Mouse (Mus musculus) E14TG2a.4 (cell line): ENCODE measurements at regions not wholly inside any gene's neighbourhood (a gene's known extent, or its start where the extent isn't known, plus 50 kb on each side); places are given as distances from the start of the nearest gene placed in this dataset.

Source experiments
- H3K27me3 ChIP-seq: 2 replicates; pipeline ENCODE4 v1.6.1; 2014; ENCODE audit warnings: low read length, control low read depth; ENCODE audit not compliant: insufficient read depth
- H3K36me3 ChIP-seq: 2 replicates; pipeline ENCODE4 v1.6.1; 2014; ENCODE audit warnings: low read length, control low read depth; ENCODE audit not compliant: insufficient read depth
- H3K4me1 ChIP-seq: replicated peaks from 2 replicates; pipeline ENCODE4 v1.6.1; 2014; ENCODE audit warnings: low read depth, low read length, control low read depth
- H3K4me3 ChIP-seq: replicated peaks from 2 replicates; pipeline ENCODE4 v1.5.1; 2014; ENCODE audit warnings: mild to moderate bottlenecking, low read length
- H3K9me3 ChIP-seq: 2 replicates; pipeline ENCODE4 v1.6.1; 2014; ENCODE audit warnings: low read length, control low read depth
- CTCF ChIP-seq: conservative IDR thresholded peaks from 2 replicates; pipeline ENCODE4 v1.5.1; 2014; ENCODE audit warnings: low read length
- NANOG ChIP-seq: IDR thresholded peaks from 2 replicates; pipeline ENCODE4 v1.6.1; 2014; ENCODE audit warnings: borderline replicate concordance, low read length, mixed read lengths
- POU5F1 ChIP-seq: IDR thresholded peaks from 2 replicates; pipeline ENCODE4 v1.6.1; 2014; ENCODE audit warnings: low read length, borderline replicate concordance

- TF ChIP-seq CTCF (no peak), NANOG (no peak), POU5F1 (no peak)
- no peaks in the 10 kb centered on the region for H3K9me3 ChIP-seq
- no peaks in the 10 kb centered on the region for H3K36me3 ChIP-seq
- no peaks in the 10 kb centered on the region for H3K27me3 ChIP-seq
- no peak overlapping the region for H3K4me3 ChIP-seq
- H3K4me1 ChIP-seq: no peaks in the 10 kb centered on the region
Measured at GRCm38 (mm10) chr13:78524446-78524937, 324.9 kb upstream of the Nr2f1 start.

GRCm38 (mm10) chr13:78520771-78521170, 321.2 kb upstream of the Nr2f1 start:
- Histone ChIP-seq H3K36me3 (no peaks in the 10 kb centered on the region), H3K4me1 (no peaks in the 10 kb centered on the region), H3K4me3 (no peak overlapping the region), H3K27me3 (no peaks in the 10 kb centered on the region), H3K9me3 (no peaks in the 10 kb centered on the region)
- TF ChIP-seq CTCF: no peak
- TF ChIP-seq POU5F1: no peak
- TF ChIP-seq NANOG: no peak

GRCm38 (mm10) chr13:78520186-78520585, 320.6 kb upstream of the Nr2f1 start:
- Histone ChIP-seq H3K27me3 (no peaks in the 10 kb centered on the region), H3K4me1 (no peaks in the 10 kb centered on the region), H3K9me3 (no peaks in the 10 kb centered on the region), H3K4me3 (no peak overlapping the region), H3K36me3 (no peaks in the 10 kb centered on the region)
- no peak for TF ChIP-seq POU5F1
- no peak for TF ChIP-seq CTCF

- H3K27me3 ChIP-seq: no peaks in the 10 kb centered on the region
- no peaks in the 10 kb centered on the region for H3K36me3 ChIP-seq
- H3K9me3 ChIP-seq: no peaks in the 10 kb centered on the region
- no peak for TF ChIP-seq POU5F1
- TF ChIP-seq CTCF: no peak
- TF ChIP-seq NANOG: no peak
- H3K4me3 ChIP-seq: no peak overlapping the region
- no peaks in the 10 kb centered on the region for H3K4me1 ChIP-seq
Measured at GRCm38 (mm10) chr13:78500551-78500950, 301.0 kb upstream of the Nr2f1 start.

GRCm38 (mm10) chr13:78483760-78484357, 284.3 kb upstream of the Nr2f1 start:
- Histone ChIP-seq H3K4me1 (no peaks in the 10 kb centered on the region), H3K4me3 (no peak overlapping the region), H3K9me3 (no peaks in the 10 kb centered on the region), H3K27me3 (no peaks in the 10 kb centered on the region), H3K36me3 (no peaks in the 10 kb centered on the region)
- TF ChIP-seq NANOG (no peak), POU5F1 (no peak)

GRCm38 (mm10) chr13:78482929-78483759, 283.6 kb upstream of the Nr2f1 start:
- no peaks in the 10 kb centered on the region for H3K27me3 ChIP-seq
- H3K4me1 ChIP-seq: no peaks in the 10 kb centered on the region
- no peaks in the 10 kb centered on the region for H3K36me3 ChIP-seq
- no peaks in the 10 kb centered on the region for H3K9me3 ChIP-seq
- TF ChIP-seq NANOG: no peak
- no peak for TF ChIP-seq CTCF
- no peak for TF ChIP-seq POU5F1
- H3K4me3 ChIP-seq: no peak overlapping the region

GRCm38 (mm10) chr13:78451333-78452070, 251.9 kb upstream of the Nr2f1 start:
- Histone ChIP-seq H3K4me3 (no peak overlapping the region), H3K27me3 (no peaks in the 10 kb centered on the region), H3K36me3 (no peaks in the 10 kb centered on the region), H3K9me3 (no peaks in the 10 kb centered on the region), H3K4me1 (no peaks in the 10 kb centered on the region)
- no peak for TF ChIP-seq CTCF
- TF ChIP-seq POU5F1: no peak
- no peak for TF ChIP-seq NANOG

- no peak overlapping the region for H3K4me3 ChIP-seq
- no peaks in the 10 kb centered on the region for H3K4me1 ChIP-seq
- H3K9me3 ChIP-seq: no peaks in the 10 kb centered on the region
- H3K27me3 ChIP-seq: no peaks in the 10 kb centered on the region
- no peaks in the 10 kb centered on the region for H3K36me3 ChIP-seq
- no peak for TF ChIP-seq NANOG
- TF ChIP-seq CTCF: no peak
- no peak for TF ChIP-seq POU5F1
Measured at GRCm38 (mm10) chr13:78446726-78447031, 247.1 kb upstream of the Nr2f1 start.
